Mouse (Mus musculus): ENCODE measurements around the gene Igsf9b.

DNA sequence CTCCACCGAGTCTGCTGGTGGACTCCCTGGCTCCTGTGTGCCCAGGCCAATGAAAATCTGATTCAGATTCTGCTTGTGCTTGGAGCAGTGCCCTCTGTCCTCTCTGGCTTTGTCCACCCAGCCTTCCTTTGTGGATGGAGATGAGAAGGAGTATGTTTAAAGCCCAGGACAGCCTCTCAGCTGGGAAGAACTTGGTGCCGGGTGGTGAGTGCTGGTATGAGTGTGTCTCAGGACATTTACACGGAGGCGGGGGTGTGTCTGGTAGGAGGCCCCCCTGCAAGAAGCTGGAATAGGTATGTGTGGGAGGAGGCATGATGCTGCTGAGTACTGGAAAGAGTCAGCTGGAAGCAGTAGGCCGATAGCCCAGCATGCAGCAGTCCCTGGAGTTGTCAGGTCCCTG is 3.3 kb downstream of the Igsf9b start:
- TF ChIP-seq POLR2A (IDR thresholded peaks at IDR 0.05; ENCODE audit: low read depth, low read length) (no peak), CTCF (IDR thresholded peaks at IDR 0.05; ENCODE audit: borderline replicate concordance, insufficient read depth, low read length) (no peak)

All from embryonic fibroblast, embryonic 13.5 days (primary cell).